Mouse (Mus musculus) thymus, adult 2 months (tissue): ENCODE measurements around the gene Tpo.

Source experiments
- CTCF ChIP-seq: fragments of 200-500 bp; IDR thresholded peaks from 2 replicates; pipeline ENCODE4 v1.5.1; 2012; ENCODE audit warnings: mild to moderate bottlenecking, control low read depth, low read length, moderate library complexity, borderline replicate concordance; ENCODE audit not compliant: control insufficient read depth, poor library complexity, insufficient read depth; ENCODE audit errors: extremely low read depth
- POLR2A ChIP-seq: fragments of 200-500 bp; IDR thresholded peaks from 2 replicates; pipeline ENCODE4 v1.6.1; 2012; ENCODE audit warnings: mild to moderate bottlenecking, low read length, control low read depth, moderate library complexity; ENCODE audit not compliant: control insufficient read depth, poor library complexity, insufficient read depth; ENCODE audit errors: extremely low read depth

DNA sequence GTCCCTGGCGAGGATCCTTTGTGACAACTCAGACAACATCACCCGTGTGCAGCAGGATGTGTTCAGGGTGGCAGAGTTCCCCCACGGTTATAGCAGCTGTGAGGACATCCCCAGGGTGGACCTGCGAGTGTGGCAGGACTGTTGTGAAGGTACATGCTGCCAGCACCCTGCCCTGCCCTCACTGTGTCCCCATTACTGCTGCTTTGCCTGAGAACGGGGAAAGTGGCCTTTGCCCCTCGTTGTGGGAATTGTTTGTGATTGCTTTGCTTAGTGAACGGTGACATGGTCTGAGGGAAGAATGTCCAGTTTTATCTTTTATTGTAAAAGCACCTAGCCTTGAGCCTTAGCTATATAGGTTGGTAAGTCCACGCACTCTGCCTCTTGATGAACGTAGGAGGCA, 125.8 kb downstream of the Tpo start:
- TF ChIP-seq CTCF (no peak), POLR2A (no peak)
